Mouse (Mus musculus) ZHBTc4 (cell line): ENCODE results near the gene Ift122.

Experiments
- DNase-seq: peaks from one replicate; pipeline ENCODE4 v3.0.0-alpha.2; 2011; ENCODE audit warnings: low read depth, low spot score

Gene Ift122

DNA sequence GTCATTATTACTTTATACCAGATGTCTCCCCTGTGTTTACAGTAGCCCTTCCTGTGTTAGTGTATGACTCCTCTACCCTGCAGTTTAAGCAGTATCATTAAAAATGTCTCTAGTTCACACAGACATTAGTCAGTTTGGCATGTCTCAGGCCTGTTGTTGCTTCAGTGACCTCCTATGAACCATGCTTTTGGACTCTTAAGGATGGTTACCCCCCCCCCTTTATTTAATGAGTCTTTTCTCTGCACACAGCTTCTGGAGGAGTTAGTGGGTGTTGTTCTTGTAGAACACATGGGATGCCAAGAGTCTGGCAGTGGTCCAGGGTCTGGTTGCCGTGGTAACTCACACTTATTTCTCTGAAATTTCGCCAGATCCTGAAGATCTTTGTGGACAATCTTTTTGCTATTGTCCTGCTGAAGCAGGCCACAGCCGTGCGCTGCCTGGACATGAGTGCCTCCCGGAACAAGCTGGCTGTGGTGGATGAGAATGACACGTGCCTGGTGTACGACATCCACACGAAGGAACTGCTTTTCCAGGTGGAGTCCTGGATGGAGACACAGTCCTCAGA lies 38.3 kb downstream of the Ift122 start:
- no peak for DNase-seq

- no peak for DNase-seq
These were observed 39.1 kb downstream of the Ift122 start for GRCm38 (mm10) chr6:115892363-115892762.

GRCm38 (mm10) chr6:115896346-115896745 lies 43.1 kb downstream of the Ift122 start:
- DNase-seq, result no peak

GRCm38 (mm10) chr6:115897117-115897516 lies 43.8 kb downstream of the Ift122 start:
- DNase-seq, result no peak

- DNase-seq, result no peak
These were observed 44.8 kb downstream of the Ift122 start for GRCm38 (mm10) chr6:115897926-115898520.

DNA sequence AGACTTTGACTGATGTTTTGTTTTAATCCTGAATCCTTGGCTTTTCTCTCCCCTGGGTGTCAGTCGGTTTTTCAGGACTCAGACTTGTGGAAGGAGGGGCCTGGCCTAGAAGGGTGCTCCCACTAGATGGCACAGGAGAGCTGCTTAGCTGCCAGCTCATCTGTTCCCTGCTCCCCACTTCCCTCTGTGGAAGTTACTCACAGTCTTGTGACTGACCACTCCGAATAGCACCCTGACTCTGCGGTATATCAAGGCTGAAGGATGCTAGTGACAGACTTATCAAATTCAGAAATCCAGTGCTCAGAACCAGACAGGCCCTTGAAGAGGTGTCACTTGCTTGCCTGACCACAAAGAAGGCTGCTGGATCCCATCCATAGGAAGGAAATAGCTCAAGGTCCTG lies 47.8 kb downstream of the Ift122 start:
- DNase-seq, result no peak

- DNase-seq, result no peak
These were observed 48.2 kb downstream of the Ift122 start for GRCm38 (mm10) chr6:115901489-115901931.

GRCm38 (mm10) chr6:115902545-115902944 lies 49.3 kb downstream of the Ift122 start:
- no peak for DNase-seq

- no peak for DNase-seq
These were observed 52.3 kb downstream of the Ift122 start for GRCm38 (mm10) chr6:115905568-115905967.

DNA sequence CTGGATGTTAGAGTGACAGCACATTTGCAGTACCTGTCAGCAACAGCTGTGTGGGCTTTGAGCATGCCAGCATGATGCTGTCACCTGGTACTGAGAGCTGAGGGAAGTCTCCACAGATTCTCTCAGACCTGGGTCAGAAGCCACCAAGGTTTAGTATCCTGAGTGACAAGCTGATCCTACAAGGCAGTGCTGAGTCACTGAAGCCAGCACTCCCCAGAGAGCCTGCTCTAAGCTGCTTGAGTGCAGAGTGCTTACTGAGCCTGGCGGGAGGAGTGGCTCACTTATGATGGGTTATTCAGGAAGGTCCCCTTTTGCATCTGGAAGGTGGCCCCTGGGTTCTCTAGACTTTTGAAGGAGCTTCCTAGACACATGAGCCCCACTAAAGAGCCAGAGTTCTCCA lies 53.2 kb downstream of the Ift122 start:
- DNase-seq, result no peak

GRCm38 (mm10) chr6:115906871-115907270 lies 53.6 kb downstream of the Ift122 start:
- DNase-seq, result no peak

- no peak for DNase-seq
These were observed 55.2 kb downstream of the Ift122 start for GRCm38 (mm10) chr6:115908421-115908982.

DNA sequence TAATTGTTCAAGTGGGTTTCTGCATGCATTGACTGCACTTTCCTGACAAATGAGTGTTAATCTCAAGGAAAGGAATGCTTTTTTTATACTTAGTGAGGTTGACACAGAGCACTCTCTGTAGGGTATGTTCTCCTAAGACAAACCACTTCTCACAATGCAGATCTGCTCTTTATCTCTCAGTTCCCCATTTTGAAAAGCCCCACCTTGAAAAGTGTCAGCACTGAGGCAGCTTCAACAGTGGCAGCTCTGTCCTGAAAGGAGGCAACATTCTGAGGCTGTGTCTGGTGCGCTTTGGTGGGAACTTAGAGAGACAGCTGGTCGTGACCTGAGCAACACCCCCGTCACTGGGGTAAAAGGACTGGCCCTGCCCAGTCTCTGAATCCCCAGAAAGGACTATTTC lies 55.8 kb downstream of the Ift122 start:
- DNase-seq, result no peak

GRCm38 (mm10) chr6:115909940-115910339 lies 56.7 kb downstream of the Ift122 start:
- DNase-seq, result no peak

DNA sequence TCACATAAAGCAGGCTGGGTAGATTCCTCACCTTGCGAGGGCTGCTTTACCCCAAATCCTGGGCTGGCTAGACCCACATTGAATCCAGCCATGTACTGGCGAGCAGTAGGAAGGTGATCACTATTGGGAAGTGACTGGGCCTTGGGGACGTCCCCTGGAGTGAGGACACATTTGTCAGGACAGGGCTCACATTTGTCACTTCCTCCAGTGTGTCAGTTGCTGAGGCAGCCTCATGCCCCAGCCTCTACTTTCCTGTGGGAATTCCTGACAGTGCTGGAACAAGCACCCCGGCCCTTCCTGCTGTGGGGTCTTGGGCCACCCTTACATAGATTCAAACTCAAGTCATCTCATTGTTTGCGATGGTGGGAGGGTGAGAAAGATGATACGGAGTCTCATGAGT lies 58.5 kb downstream of the Ift122 start:
- no peak for DNase-seq

DNA sequence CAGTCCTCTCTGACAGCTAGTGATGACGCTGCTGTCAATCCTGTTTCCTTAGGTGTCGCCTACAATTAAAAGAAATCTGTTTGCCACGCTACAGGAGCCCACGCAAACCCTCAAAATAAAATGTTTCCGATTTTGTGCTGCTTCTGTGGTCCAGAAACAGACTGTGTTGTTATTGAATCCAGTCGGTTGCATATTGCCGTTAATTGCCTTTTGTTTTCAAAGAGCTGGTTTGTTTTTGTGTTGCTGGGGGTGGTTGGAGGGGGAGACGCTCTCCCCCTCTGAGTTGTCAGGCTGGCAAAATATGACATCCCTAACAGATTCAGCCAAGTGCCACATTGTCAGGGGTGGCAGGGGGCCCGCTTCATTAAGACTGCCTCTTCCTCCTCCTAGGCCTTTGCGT lies 60.2 kb downstream of the Ift122 start:
- DNase-seq, result no peak

- no peak for DNase-seq
These were observed 61.4 kb downstream of the Ift122 start for GRCm38 (mm10) chr6:115914511-115915202.

DNA sequence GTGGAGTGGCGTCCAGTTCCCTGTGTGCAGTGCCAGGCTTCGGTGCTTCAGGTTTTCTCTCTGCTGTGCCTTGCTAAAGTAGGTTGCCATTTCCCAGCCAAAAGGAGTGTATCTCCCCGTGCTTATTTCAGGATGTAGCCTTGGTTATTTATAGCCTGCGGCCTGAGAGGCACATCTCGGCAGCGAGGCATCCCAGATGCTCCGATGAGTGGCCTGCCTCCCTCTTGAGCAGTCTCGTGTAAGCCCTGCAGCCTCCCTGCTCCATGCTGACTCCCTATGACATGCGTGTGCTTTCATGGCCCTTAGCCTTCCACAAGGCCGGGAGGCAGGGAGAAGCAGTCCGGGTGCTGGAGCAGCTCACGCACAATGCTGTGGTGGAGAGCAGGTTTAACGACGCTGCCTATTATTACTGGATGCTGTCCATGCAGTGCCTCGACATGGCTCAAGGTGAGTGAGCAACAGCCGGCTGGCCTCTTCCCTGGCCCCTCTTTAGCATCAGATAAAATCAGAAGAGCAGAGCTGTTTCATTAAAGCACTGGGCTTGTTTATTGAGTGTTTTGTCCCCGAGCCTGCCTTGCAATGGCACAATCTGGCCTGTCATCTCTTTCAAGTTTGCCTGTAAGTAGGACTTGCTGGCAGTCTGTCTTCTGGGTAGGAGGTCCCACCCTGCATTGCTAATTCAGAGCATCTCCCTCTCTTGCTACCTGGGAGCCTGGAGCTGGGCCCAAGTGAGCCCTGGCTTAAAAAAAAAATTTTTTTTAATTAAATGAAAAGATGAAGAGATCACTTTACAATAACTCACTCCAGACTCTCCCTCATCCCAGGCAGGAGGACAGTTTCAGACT lies 62.6 kb downstream of the Ift122 start:
- DNase-seq, result no peak

GRCm38 (mm10) chr6:115916611-115917010 lies 63.3 kb downstream of the Ift122 start:
- DNase-seq, result no peak

GRCm38 (mm10) chr6:115918615-115919014 lies 65.3 kb downstream of the Ift122 start:
- DNase-seq, result no peak

DNA sequence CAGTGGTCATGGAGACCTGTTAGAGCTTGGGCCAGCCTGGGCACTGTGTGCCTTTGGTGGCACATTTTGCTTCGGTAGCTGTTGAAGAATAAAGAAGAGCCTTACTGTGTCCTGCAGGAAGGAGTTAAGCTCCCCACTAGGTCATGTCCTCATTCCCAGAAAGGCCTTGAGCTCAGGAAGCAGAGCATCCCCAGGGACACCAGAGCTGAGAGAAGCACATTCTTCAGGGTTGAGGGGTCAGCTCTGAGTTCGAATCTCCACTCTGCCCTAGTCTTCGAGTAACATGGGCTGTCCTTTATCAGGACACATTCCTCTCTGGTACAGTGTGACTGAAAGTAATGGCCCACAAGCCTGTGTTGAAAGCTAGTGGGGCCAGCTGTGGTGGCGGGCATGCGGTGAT lies 66.6 kb downstream of the Ift122 start:
- DNase-seq, result no peak

- peak; percentile 24 for DNase-seq
These were observed 71.6 kb downstream of the Ift122 start for GRCm38 (mm10) chr6:115924829-115925228.
